Mouse (Mus musculus) liver, postnatal 0 days (tissue): Measurements from ENCODE around the gene Susd4.

Experiments
- CTCF ChIP-seq: sonication (generic); IDR thresholded peaks from 2 replicates; pipeline ENCODE4 v1.5.1; 2016; ENCODE audit warnings: antibody characterized with exemption, low read depth
- EP300 ChIP-seq: IDR thresholded peaks from 2 replicates; pipeline ENCODE4 v1.6.1; 2016; ENCODE audit warnings: antibody characterized with exemption, low read depth, mild to moderate bottlenecking

- TF ChIP-seq CTCF, result no peak
- TF ChIP-seq EP300, result no peak
Observed at GRCm38 (mm10) chr1:182881246-182881645, 117.6 kb downstream of the Susd4 start.
